In the genomic region with DNA sequence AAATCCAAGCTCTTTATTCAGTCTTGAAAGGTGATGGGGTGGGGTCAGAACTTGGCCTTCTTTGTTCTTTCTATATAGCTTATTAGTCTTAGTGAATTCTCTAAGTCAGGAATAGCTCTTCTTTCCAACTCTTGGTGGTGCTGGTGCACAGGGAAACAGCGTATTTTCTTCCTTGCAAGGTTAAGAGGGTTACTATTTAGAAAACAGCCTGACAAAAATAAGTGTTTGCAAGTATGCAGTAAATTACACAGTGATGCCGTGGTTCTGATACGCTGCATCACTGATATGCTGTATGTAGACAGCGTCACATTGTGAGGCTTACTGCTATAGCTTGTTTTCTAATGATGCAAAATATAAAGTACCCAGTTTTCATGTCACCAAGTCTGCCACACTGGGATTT, we compare ENCODE assay signal across 12 mouse cellular contexts.
DNase-seq lines count a peak whose midpoint lies in the region; ATAC-seq and TF ChIP-seq lines count a peak whose summit lies in the region.
"Had no signal": no experiment of that assay in that cellular context is flagged by ENCODE, and none has a peak within 500 bp of the region (broad histone marks: within the 10 kb centered on the region; RNA-seq: fewer than 3 reads in every experiment).

No protein-coding gene starts in this region.

- H3K27me3 ChIP-seq in forebrain, embryonic 15.5 days = no peaks in the 10 kb centered on the region
- no peaks in the 10 kb centered on the region for H3K27me3 ChIP-seq in forebrain, embryonic 13.5 days
- H3K27me3 ChIP-seq in forebrain, embryonic 16.5 days (replicated peaks; ENCODE audit: control insufficient read depth, insufficient read depth, low read length) = no peaks in the 10 kb centered on the region
- H3K27me3 ChIP-seq in liver, postnatal 0 days (ENCODE audit: insufficient read depth, low read length) = no peaks in the 10 kb centered on the region
- H3K27me3 ChIP-seq: liver, embryonic 13.5 days had no signal

- no peak overlapping the region for H3K4me3 ChIP-seq in forebrain, embryonic 15.5 days
- H3K4me3 ChIP-seq in forebrain, embryonic 13.5 days = no peak overlapping the region
- H3K4me3 ChIP-seq in layer of hippocampus, adult 2 months = no peak overlapping the region
- H3K4me3 ChIP-seq in forebrain, embryonic 16.5 days (replicated peaks; ENCODE audit: low read length) = no peak overlapping the region
- no peak overlapping the region for H3K4me3 ChIP-seq in liver, postnatal 0 days (ENCODE audit: low read depth, low read length)
- H3K4me3 ChIP-seq: liver, embryonic 13.5 days had no signal

- H3K27ac ChIP-seq in forebrain, embryonic 15.5 days (replicated peaks) = no peak overlapping the region
- no peak overlapping the region for H3K27ac ChIP-seq in forebrain, embryonic 13.5 days
- H3K27ac ChIP-seq in layer of hippocampus, adult 2 months = no peak overlapping the region
- H3K27ac ChIP-seq in forebrain, embryonic 16.5 days (ENCODE audit: low read length) = no peak overlapping the region
- H3K27ac ChIP-seq in liver, postnatal 0 days (ENCODE audit: low read depth) = no peak overlapping the region
- H3K27ac ChIP-seq: liver, embryonic 13.5 days; macrophage had no signal

- no peak overlapping the region for H3K9ac ChIP-seq in forebrain, embryonic 15.5 days (replicated peaks)
- H3K9ac ChIP-seq in forebrain, embryonic 13.5 days = no peak overlapping the region
- no peak overlapping the region for H3K9ac ChIP-seq in forebrain, embryonic 16.5 days (replicated peaks; ENCODE audit: low read depth, low read length)
- no peak overlapping the region for H3K9ac ChIP-seq in liver, postnatal 0 days (replicated peaks)
- H3K9ac ChIP-seq: liver, embryonic 13.5 days had no signal

- TF ChIP-seq CTCF in layer of hippocampus, adult 2 months (conservative IDR thresholded peaks at IDR 0.05) = peak; percentile 73
- TF ChIP-seq CTCF in liver, postnatal 0 days (IDR thresholded peaks at IDR 0.05; ENCODE audit: low read depth) = no peak

- H3K9me3 ChIP-seq in forebrain, embryonic 15.5 days = no peaks in the 10 kb centered on the region
- H3K9me3 ChIP-seq in forebrain, embryonic 13.5 days (replicated peaks) = no peaks in the 10 kb centered on the region
- no peaks in the 10 kb centered on the region for H3K9me3 ChIP-seq in forebrain, embryonic 16.5 days (ENCODE audit: control insufficient read depth, low read length)
- no peaks in the 10 kb centered on the region for H3K9me3 ChIP-seq in liver, postnatal 0 days (ENCODE audit: low read length)
- H3K9me3 ChIP-seq: liver, embryonic 13.5 days had no signal

- WGBS in forebrain, embryonic 15.5 days = 66% methylated on average over 4 of the region's 4 CpGs
- 77% methylated on average over 4 of the region's 4 CpGs for WGBS in forebrain, embryonic 13.5 days
- WGBS in forebrain, embryonic 16.5 days = 66% methylated on average over 4 of the region's 4 CpGs
- WGBS in liver, postnatal 0 days (ENCODE audit: insufficient replicate concordance) = 80% methylated on average over 4 of the region's 4 CpGs

- no peaks in the 10 kb centered on the region for H3K4me1 ChIP-seq in forebrain, embryonic 15.5 days
- no peaks in the 10 kb centered on the region for H3K4me1 ChIP-seq in forebrain, embryonic 13.5 days
- H3K4me1 ChIP-seq in forebrain, embryonic 16.5 days (replicated peaks; ENCODE audit: control insufficient read depth, insufficient read depth, low read length) = no peaks in the 10 kb centered on the region
- H3K4me1 ChIP-seq in liver, postnatal 0 days (ENCODE audit: insufficient read depth) = no peaks in the 10 kb centered on the region
- H3K4me1 ChIP-seq: liver, embryonic 13.5 days had no signal

- ATAC-seq in forebrain, embryonic 15.5 days (replicated peaks) = peak; percentile 57; the same call in 1 of the 2 replicates
- no peak; the same call in 1 of the 2 replicates for ATAC-seq in forebrain, embryonic 13.5 days
- ATAC-seq in forebrain, embryonic 16.5 days = peak; percentile 68
- no peak for ATAC-seq in liver, postnatal 0 days

- no peak overlapping the region for H3K4me2 ChIP-seq in forebrain, embryonic 15.5 days (replicated peaks)
- H3K4me2 ChIP-seq in forebrain, embryonic 13.5 days = no peak overlapping the region
- H3K4me2 ChIP-seq in forebrain, embryonic 16.5 days (ENCODE audit: low read length) = no peak overlapping the region
- no peak overlapping the region for H3K4me2 ChIP-seq in liver, postnatal 0 days (ENCODE audit: low read depth, low read length)
- H3K4me2 ChIP-seq: liver, embryonic 13.5 days had no signal

- no peaks in the 10 kb centered on the region for H3K36me3 ChIP-seq in forebrain, embryonic 15.5 days
- H3K36me3 ChIP-seq in forebrain, embryonic 13.5 days (ENCODE audit: poor library complexity, severe bottlenecking) = no peaks in the 10 kb centered on the region
- H3K36me3 ChIP-seq in forebrain, embryonic 16.5 days (ENCODE audit: control insufficient read depth, insufficient read depth) = no peaks in the 10 kb centered on the region
- no peaks in the 10 kb centered on the region for H3K36me3 ChIP-seq in liver, postnatal 0 days (replicated peaks; ENCODE audit: insufficient read depth, low read length)
- H3K36me3 ChIP-seq: liver, embryonic 13.5 days had no signal

- no peak for TF ChIP-seq EP300 in liver, postnatal 0 days (IDR thresholded peaks at IDR 0.05; ENCODE audit: low read depth)

- DNase-seq in layer of hippocampus, adult 2 months (ENCODE audit: low spot score in 2 of 2) = peak; percentile 7 to 17
- DNase-seq in layer of hippocampus, postnatal 36 days = no peak
- DNase-seq in A20 (ENCODE audit: low read depth, low spot score) = peak; percentile 16
- DNase-seq in liver, postnatal 0 days = no peak
- DNase-seq in spleen, postnatal 4 days (ENCODE audit: low spot score in 2 of 2) = no peak
- DNase-seq: heart, postnatal 10 days; kidney, adult 9 months; liver, embryonic 13.5 days had no signal

Comparison
In these comparisons a context has a peak if more than half of its experiments do, and no peak if none do; other contexts are left out.
1. ATAC-seq: peak in forebrain, embryonic 15.5 days (single experiment) and forebrain, embryonic 16.5 days (single experiment); none in forebrain, embryonic 13.5 days (single experiment) and liver, postnatal 0 days (single experiment).
2. DNase-seq: peak in layer of hippocampus, adult 2 months (2 of 2) and A20 (single experiment); none in layer of hippocampus, postnatal 36 days (0 of 2), liver, postnatal 0 days (single experiment) and spleen, postnatal 4 days (0 of 2).